Mouse (Mus musculus): Measurements from ENCODE around the gene Rbfox1. TPM values are rescaled to one million over a fixed set of nuclear protein-coding genes. Genes with fewer than 3 reads are reported as not detected.

The Rbfox1 gene
- total and polyA plus RNA-seq, 3 experiments = not detected

- no peaks in the 10 kb centered on the region for H3K27me3 ChIP-seq (ENCODE audit: control insufficient read depth in 1 of 2, insufficient read depth in 2 of 2, low read length in 2 of 2)
- no peak overlapping the region for H3K9ac ChIP-seq (ENCODE audit: control insufficient read depth, low read depth, low read length, poor library complexity, severe bottlenecking)
- TF ChIP-seq NRF1 (IDR thresholded peaks at IDR 0.05; ENCODE audit: insufficient read depth, low read depth, low read length, poor library complexity, severe bottlenecking) (no peak), BHLHE40 (IDR thresholded peaks at IDR 0.05; ENCODE audit: borderline replicate concordance, low read depth, low read length) (no peak), SIN3A (IDR thresholded peaks at IDR 0.05; ENCODE audit: low read length) (no peak), CHD2 (IDR thresholded peaks at IDR 0.05; ENCODE audit: low read length) (no peak), GABPA (IDR thresholded peaks at IDR 0.05; ENCODE audit: low read depth, low read length) (no peak), CTCF (IDR thresholded peaks at IDR 0.05 in 2 of 3, conservative IDR thresholded peaks at IDR 0.05 in 1 of 3; ENCODE audit: control insufficient read depth in 1 of 3, insufficient read depth in 1 of 3, low read depth in 2 of 3, low read length in 3 of 3, poor library complexity in 1 of 3, severe bottlenecking in 1 of 3) (no peak), HCFC1 (IDR thresholded peaks at IDR 0.05; ENCODE audit: low read depth, low read length) (no peak), SMC3 (IDR thresholded peaks at IDR 0.05; ENCODE audit: low read depth, low read length) (no peak), POLR2A (IDR thresholded peaks at IDR 0.05; ENCODE audit: control insufficient read depth in 1 of 2, insufficient read depth in 1 of 2, low read depth in 1 of 2, low read length in 2 of 2, poor library complexity in 1 of 2) (no peak), TAL1 (IDR thresholded peaks at IDR 0.05; ENCODE audit: low read length) (no peak), MAX (IDR thresholded peaks at IDR 0.05; ENCODE audit: low read length) (no peak), RAD21 (IDR thresholded peaks at IDR 0.05; ENCODE audit: low read depth, low read length) (no peak), TCF12 (IDR thresholded peaks at IDR 0.05; ENCODE audit: low read depth, low read length) (no peak), MXI1 (IDR thresholded peaks at IDR 0.05; ENCODE audit: low read depth, low read length) (no peak), CHD1 (IDR thresholded peaks at IDR 0.05; ENCODE audit: low read depth, low read length) (no peak), MAZ (IDR thresholded peaks at IDR 0.05; ENCODE audit: low read depth, low read length) (no peak), MAFK (IDR thresholded peaks at IDR 0.05; ENCODE audit: borderline replicate concordance, low read depth, low read length) (no peak)
- no peaks in the 10 kb centered on the region for H3K79me2 ChIP-seq (ENCODE audit: control insufficient read depth, insufficient read depth, low read length, poor library complexity)
- DNase-seq (ENCODE audit: low read depth, low spot score) = no peak
- H3K4me1 ChIP-seq (ENCODE audit: control insufficient read depth in 1 of 2, insufficient read depth in 2 of 2, low read length in 2 of 2) = no peaks in the 10 kb centered on the region
- H3K27ac ChIP-seq (ENCODE audit: control insufficient read depth, low read depth, low read length) = no peak overlapping the region
- no peaks in the 10 kb centered on the region for H3K36me3 ChIP-seq (ENCODE audit: control insufficient read depth in 1 of 2, insufficient read depth in 2 of 2, low read length in 2 of 2)
- no peaks in the 10 kb centered on the region for H3K9me3 ChIP-seq (replicated peaks; ENCODE audit: insufficient read depth, low read length)
- H3K4me3 ChIP-seq (ENCODE audit: control insufficient read depth in 1 of 2, insufficient read depth in 1 of 2, low read depth in 2 of 2, low read length in 2 of 2) = no peak overlapping the region
Observed at GRCm38 (mm10) chr16:7106450-7107015, 1221.4 kb downstream of the Rbfox1 start.

DNA sequence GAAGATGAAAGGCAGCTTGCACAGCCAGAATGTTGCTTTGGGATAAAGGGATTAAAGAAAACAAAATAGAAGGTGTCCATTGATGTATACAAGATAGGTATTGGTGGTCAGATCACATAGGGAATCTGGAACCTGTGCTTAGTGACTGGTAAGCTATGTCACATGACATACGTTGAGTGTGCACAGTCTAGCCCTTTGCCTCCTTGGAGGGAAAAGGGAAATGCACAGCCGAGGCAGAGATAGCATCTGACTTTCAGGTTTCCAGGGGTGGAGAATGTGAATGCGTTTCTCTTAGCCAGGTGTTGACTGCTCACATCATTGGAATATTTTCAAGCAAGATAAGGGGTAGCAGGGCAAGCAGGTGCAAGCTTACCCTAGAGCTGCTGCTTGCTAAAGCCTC lies 1230.8 kb downstream of the Rbfox1 start:
- no peak for DNase-seq (ENCODE audit: low read depth, low spot score)
- no peaks in the 10 kb centered on the region; the same call in 1 of the 2 replicates for H3K79me2 ChIP-seq (ENCODE audit: control insufficient read depth, insufficient read depth, low read length, poor library complexity)
- no peaks in the 10 kb centered on the region for H3K27me3 ChIP-seq (ENCODE audit: control insufficient read depth in 1 of 2, insufficient read depth in 2 of 2, low read length in 2 of 2)
- no peaks in the 10 kb centered on the region for H3K36me3 ChIP-seq (ENCODE audit: control insufficient read depth in 1 of 2, insufficient read depth in 2 of 2, low read length in 2 of 2)
- no peak for TF ChIP-seq TAL1 (IDR thresholded peaks at IDR 0.05; ENCODE audit: low read length)
- no peak for TF ChIP-seq MAFK (IDR thresholded peaks at IDR 0.05; ENCODE audit: borderline replicate concordance, low read depth, low read length)
- no peak for TF ChIP-seq MEF2A (IDR thresholded peaks at IDR 0.05; ENCODE audit: extremely low read depth, insufficient replicate concordance, low read depth, low read length, poor library complexity, severe bottlenecking)
- TF ChIP-seq POLR2AphosphoS5 (IDR thresholded peaks at IDR 0.05; ENCODE audit: borderline replicate concordance, low read depth, low read length) = no peak
- TF ChIP-seq NELFE (IDR thresholded peaks at IDR 0.05; ENCODE audit: low read depth, low read length) = no peak
- TF ChIP-seq KAT2A (conservative IDR thresholded peaks at IDR 0.05; ENCODE audit: low read depth, low read length) = no peak
- no peak for TF ChIP-seq JUND (IDR thresholded peaks at IDR 0.05; ENCODE audit: low read depth, low read length)
- no peak for TF ChIP-seq ETS1 (IDR thresholded peaks at IDR 0.05; ENCODE audit: low read depth, low read length)
- no peak for TF ChIP-seq SIN3A (IDR thresholded peaks at IDR 0.05; ENCODE audit: low read length)
- TF ChIP-seq CHD1 (IDR thresholded peaks at IDR 0.05; ENCODE audit: low read depth, low read length) = no peak
- H3K4me1 ChIP-seq (ENCODE audit: control insufficient read depth in 1 of 2, insufficient read depth in 2 of 2, low read length in 2 of 2) = no peaks in the 10 kb centered on the region
- no peaks in the 10 kb centered on the region for H3K9me3 ChIP-seq (replicated peaks; ENCODE audit: insufficient read depth, low read length)
- H3K4me3 ChIP-seq (ENCODE audit: control insufficient read depth in 1 of 2, insufficient read depth in 1 of 2, low read depth in 2 of 2, low read length in 2 of 2) = no peak overlapping the region
- no peak overlapping the region for H3K27ac ChIP-seq (ENCODE audit: control insufficient read depth, low read depth, low read length)
- no peak overlapping the region for H3K9ac ChIP-seq (ENCODE audit: control insufficient read depth, low read depth, low read length, poor library complexity, severe bottlenecking)
